8 mouse cellular contexts compared by ENCODE assay signal in genomic region chr12:54162637-54163131, GRCm38 (mm10). TPM values are rescaled to one million over a fixed set of nuclear protein-coding genes. Genes with fewer than 3 reads are reported as not detected.
DNase-seq lines count a peak whose midpoint lies in the region; ATAC-seq and TF ChIP-seq lines count a peak whose summit lies in the region.

No protein-coding gene starts in this region.

- H3K36me3 ChIP-seq in ES-E14 (ENCODE audit: control insufficient read depth, insufficient read depth, low read length, poor library complexity, severe bottlenecking): no peaks in the 10 kb centered on the region; the same call in 1 of the 2 replicates
- H3K36me3 ChIP-seq in forebrain, embryonic 15.5 days: no peaks in the 10 kb centered on the region
- no peaks in the 10 kb centered on the region for H3K36me3 ChIP-seq in liver, embryonic 14.5 days (replicated peaks; ENCODE audit: control insufficient read depth, insufficient read depth, low read depth)

- no peaks in the 10 kb centered on the region for H3K9me3 ChIP-seq in ES-E14 (ENCODE audit: control insufficient read depth, insufficient read depth, low read depth, low read length)
- H3K9me3 ChIP-seq in forebrain, embryonic 15.5 days: no peaks in the 10 kb centered on the region
- H3K9me3 ChIP-seq in liver, embryonic 14.5 days (ENCODE audit: control insufficient read depth, low read length): no peaks in the 10 kb centered on the region

- H3K4me1 ChIP-seq in ES-E14 (ENCODE audit: control insufficient read depth in 2 of 2, insufficient read depth in 2 of 2, low read length in 2 of 2, poor library complexity in 1 of 2): peaks cover 1 to 13% of the 10 kb centered on the region in 2 experiments; a peak in 2 of 4 replicates
- peaks cover 20% of the 10 kb centered on the region for H3K4me1 ChIP-seq in forebrain, embryonic 15.5 days
- peaks cover 30 to 42% of the 10 kb centered on the region in 2 experiments for H3K4me1 ChIP-seq in liver, embryonic 14.5 days (replicated peaks; ENCODE audit: control insufficient read depth in 2 of 2, insufficient read depth in 2 of 2, low read length in 1 of 2)

- peak overlapping the region; percentile 60; the same call in 1 of the 2 replicates for H3K9ac ChIP-seq in ES-E14 (ENCODE audit: insufficient read depth, low read depth, low read length, poor library complexity, severe bottlenecking)
- H3K9ac ChIP-seq in forebrain, embryonic 15.5 days (replicated peaks): peak overlapping the region; percentile 13; the same call in 1 of the 2 replicates
- peak overlapping the region; percentile 77 for H3K9ac ChIP-seq in liver, embryonic 14.5 days (replicated peaks)

- no peaks in the 10 kb centered on the region; the same call in 1 of the 2 replicates for H3K27me3 ChIP-seq in forebrain, embryonic 15.5 days
- no peaks in the 10 kb centered on the region; the same call in 1 of the 2 replicates for H3K27me3 ChIP-seq in liver, embryonic 14.5 days (ENCODE audit: control insufficient read depth, insufficient read depth, low read length)

- no peak for ATAC-seq in forebrain, embryonic 15.5 days (replicated peaks)
- peak; percentile 93 for ATAC-seq in liver, embryonic 14.5 days (ENCODE audit: insufficient read depth)

- under 1% methylated on average over 16 of the region's 16 CpGs for WGBS in forebrain, embryonic 15.5 days
- WGBS in liver, embryonic 14.5 days (ENCODE audit: insufficient replicate concordance): 1% methylated on average over 16 of the region's 16 CpGs

- no peak for TF ChIP-seq CTCF in liver, embryonic 14.5 days (IDR thresholded peaks at IDR 0.05; ENCODE audit: low read depth)

- no peak overlapping the region; the same call in 1 of the 2 replicates for H3K27ac ChIP-seq in ES-E14 (ENCODE audit: insufficient read depth, low read depth, low read length, poor library complexity, severe bottlenecking)
- no peak overlapping the region for H3K27ac ChIP-seq in forebrain, embryonic 15.5 days (replicated peaks)
- peak overlapping the region; percentile 88 for H3K27ac ChIP-seq in liver, embryonic 14.5 days

- H3K4me3 ChIP-seq in ES-E14 (ENCODE audit: insufficient read depth in 1 of 2, low read depth in 1 of 2, low read length in 2 of 2, poor library complexity in 1 of 2, severe bottlenecking in 1 of 2): peak overlapping the region; percentile 35 to 57; a peak in 3 of 4 replicates
- H3K4me3 ChIP-seq in forebrain, embryonic 15.5 days: peak overlapping the region; percentile 27
- peak overlapping the region; percentile 40 for H3K4me3 ChIP-seq in liver, embryonic 14.5 days (ENCODE audit: insufficient read depth in 1 of 2, low read depth in 2 of 2, low read length in 2 of 2)

- H3K4me2 ChIP-seq in forebrain, embryonic 15.5 days (replicated peaks): peak overlapping the region; percentile 45
- H3K4me2 ChIP-seq in liver, embryonic 14.5 days (ENCODE audit: low read depth): peak overlapping the region; percentile 81

- TF ChIP-seq EP300 in liver, embryonic 14.5 days (IDR thresholded peaks at IDR 0.05; ENCODE audit: low read depth): peak; percentile 96

- in situ Hi-C loops in ES-E14 (cut with MboI; ENCODE audit: low sequenced_read_pairs in 2 of 2, unreplicated experiment in 2 of 2): loop anchor here in 1 of 2 experiments (10.0 kb wide), 1 partner anchor 152 kb away; no protein-coding TSS in a partner anchor

- DNase-seq in ES-E14 (ENCODE audit: low read depth, low spot score): no peak
- peak; percentile 42 for DNase-seq in adrenal gland, postnatal 25 days
- DNase-seq in hindlimb bud, embryonic 11.5 days (ENCODE audit: extremely low spot score, low read depth, low spot score): peak; percentile 24
- DNase-seq in liver, embryonic 14.5 days (ENCODE audit: low read depth in 3 of 3, low spot score in 3 of 3): peak; percentile 51 to 85 (median 75)
- peak; percentile 55 for DNase-seq in neural tube, embryonic 10.5 days (ENCODE audit: extremely low spot score, low spot score)
- no peak for DNase-seq in ovary, postnatal 36 days (ENCODE audit: low spot score)
- DNase-seq in ovary, postnatal 14 days (ENCODE audit: low spot score): no peak

TF ChIP-seq in ES-E14, 5 proteins besides CTCF, POLR2A, EP300 and RAD21:
- TF ChIP-seq ZC3H11A (IDR thresholded peaks at IDR 0.05; ENCODE audit: borderline replicate concordance, low read depth, low read length) (no peak), MAFK (IDR thresholded peaks at IDR 0.05; ENCODE audit: insufficient read depth, low read depth, low read length) (peak; percentile 34; the same call in 1 of the 2 replicates)

RNA-seq across cellular contexts. Expression of gene Egln3, which starts 41.0 kb away (rescaled TPM):
- total RNA-seq in ES-E14 (2012; rRNA removed): 3.9 and 6.0 TPM in 2 replicates
- total RNA-seq in adrenal gland, postnatal 25 days (2021): 3.5 and 4.0 TPM in 2 replicates
- 7.1 and 7.7 TPM in 2 replicates for polyA plus RNA-seq in forebrain, embryonic 15.5 days (2015; fragmentation: Nextera tagmentation; extraction: Ambion mirVana)
- 0.96 and 1.1 TPM in 2 replicates for polyA plus RNA-seq in liver, embryonic 14.5 days (2012; rRNA removed)
- 0.99 and 1.5 TPM in 2 replicates for polyA plus RNA-seq in liver, embryonic 14.5 days (2014; fragmentation: Nextera tagmentation; extraction: Ambion mirVana)

Comparison
In these comparisons a context has a peak if more than half of its experiments do, and no peak if none do; other contexts are left out.
1. DNase-seq: peak in adrenal gland, postnatal 25 days (single experiment), hindlimb bud, embryonic 11.5 days (single experiment), liver, embryonic 14.5 days (3 of 3) and neural tube, embryonic 10.5 days (single experiment); none in ES-E14 (single experiment), ovary, postnatal 36 days (single experiment) and ovary, postnatal 14 days (single experiment).
2. H3K9ac ChIP-seq: peak in every context shown above with its lines; median percentile 77 in liver, embryonic 14.5 days; 60 in ES-E14; 13 in forebrain, embryonic 15.5 days.
3. Peak in every context shown above with its lines, with median percentiles within 50 percentile points of each other: H3K4me3 ChIP-seq.